Mouse (Mus musculus): ENCODE measurements around the gene Dbx2.

The Dbx2 gene

GRCm38 (mm10) chr15:95622797-95623196 lies 33.0 kb downstream of the Dbx2 start:
- in situ Hi-C loops (cut with MboI) = no loop called here

DNA sequence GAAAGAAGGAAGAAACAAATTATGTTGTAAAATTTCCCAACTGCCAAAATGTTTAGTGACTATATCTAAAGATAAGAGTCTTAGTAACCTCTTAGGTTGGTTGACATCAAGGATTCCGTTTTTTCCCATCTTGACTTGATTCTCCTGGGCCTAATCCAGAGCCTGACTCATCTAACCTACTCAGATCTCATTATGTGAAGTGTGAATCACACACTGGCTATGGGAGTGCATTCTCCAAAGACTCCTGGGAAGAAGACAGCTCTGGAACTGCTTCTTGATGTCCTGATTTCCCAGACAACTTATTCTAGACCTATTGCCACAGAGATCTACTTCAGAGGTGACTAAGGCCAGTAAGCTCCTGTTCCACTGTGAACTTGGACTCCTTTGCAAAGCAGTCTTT lies 43.2 kb downstream of the Dbx2 start:
- in situ Hi-C loops (cut with MboI) = no loop called here

GRCm38 (mm10) chr15:95601179-95601578 lies 54.6 kb downstream of the Dbx2 start:
- in situ Hi-C loops (cut with MboI) = no loop called here

DNA sequence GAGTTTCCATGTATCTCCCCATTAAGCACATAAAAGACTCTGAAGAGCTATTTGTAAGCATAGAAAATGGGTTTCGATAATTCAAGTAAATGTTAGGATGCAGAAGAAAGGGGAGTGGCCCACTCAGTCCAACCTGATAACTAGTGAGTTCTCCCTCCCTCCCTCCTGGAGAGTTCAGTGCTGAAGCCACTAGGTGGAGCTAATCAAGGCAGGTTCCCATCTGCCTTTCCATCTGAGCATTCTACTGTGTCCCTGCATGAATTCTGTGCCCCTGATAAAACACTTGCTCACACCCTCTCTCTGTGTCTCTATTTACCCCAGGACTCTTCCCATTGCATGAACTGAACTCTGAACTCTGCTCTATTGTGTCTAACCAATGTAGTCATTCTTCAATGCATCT lies 57.1 kb downstream of the Dbx2 start:
- in situ Hi-C loops (cut with MboI) = no loop called here

GRCm38 (mm10) chr15:95586906-95587305 lies 68.9 kb downstream of the Dbx2 start:
- in situ Hi-C loops (cut with MboI) = no loop called here

- in situ Hi-C loops (cut with MboI) = no loop called here
Measured at GRCm38 (mm10) chr15:95584891-95585290, 70.9 kb downstream of the Dbx2 start.

- in situ Hi-C loops (cut with MboI) = no loop called here
Measured at GRCm38 (mm10) chr15:95574661-95575060, 81.1 kb downstream of the Dbx2 start.
